Mouse (Mus musculus) embryonic facial prominence, embryonic 11.5 days (tissue): ENCODE measurements around the gene Izumo2. TPM values are rescaled to one million over a fixed set of nuclear protein-coding genes. Genes with fewer than 3 reads are reported as not detected.

Experiments
- ATAC-seq: fragments of 200-750 bp; cut with Nextera tagmentation; replicated peaks from 2 replicates; pipeline ENCODE4 v1.8.0; 2017; ENCODE audit warnings: low read depth; ENCODE audit not compliant: insufficient number of reproducible peaks, low FRiP score, low TSS enrichment
- DNase-seq: peaks from one replicate; pipeline ENCODE4 v3.0.0-alpha.2; 2015; ENCODE audit warnings: low spot score
- H3K27ac ChIP-seq: fragments of 300-500 bp; sonication (generic); replicated peaks from 2 replicates; pipeline ENCODE4 v1.5.1; 2014; ENCODE audit warnings: mild to moderate bottlenecking, low read depth, low read length, control low read depth
- H3K27me3 ChIP-seq: fragments of 300-500 bp; sonication (generic); 2 replicates; pipeline ENCODE4 v1.6.1; 2014; ENCODE audit warnings: mild to moderate bottlenecking, low read length, moderate library complexity, mixed read lengths; ENCODE audit not compliant: control insufficient read depth, insufficient read depth
- H3K36me3 ChIP-seq: fragments of 300-500 bp; sonication (generic); replicated peaks from 2 replicates; pipeline ENCODE4 v1.6.1; 2014; ENCODE audit warnings: low read depth, mild to moderate bottlenecking, low read length, moderate library complexity, mixed read lengths; ENCODE audit not compliant: control insufficient read depth, insufficient read depth
- H3K4me1 ChIP-seq: fragments of 300-500 bp; sonication (generic); 2 replicates; pipeline ENCODE4 v1.6.1; 2014; ENCODE audit warnings: low read length, mixed read lengths; ENCODE audit not compliant: control insufficient read depth, insufficient read depth
- H3K4me2 ChIP-seq: fragments of 300-500 bp; sonication (generic); 2 replicates; pipeline ENCODE4 v1.6.1; 2014; ENCODE audit warnings: low read depth, mild to moderate bottlenecking, control low read depth, low read length, moderate library complexity
- H3K4me3 ChIP-seq: fragments of 300-500 bp; sonication (generic); 2 replicates; pipeline ENCODE4 v1.5.1; 2014; ENCODE audit warnings: low read depth, low read length, control low read depth
- H3K9ac ChIP-seq: fragments of 300-500 bp; sonication (generic); replicated peaks from 2 replicates; pipeline ENCODE4 v1.6.1; 2014; ENCODE audit warnings: mild to moderate bottlenecking, control low read depth, low read length
- H3K9me3 ChIP-seq: fragments of 300-500 bp; sonication (generic); replicated peaks from 2 replicates; pipeline ENCODE4 v1.6.1; 2016; ENCODE audit warnings: mild to moderate bottlenecking, low read length, inconsistent platforms, mixed read lengths; ENCODE audit not compliant: control insufficient read depth
- WGBS: fragments of 180-500 bp; shearing (Covaris S2); extraction: QIAGEN DNeasy Blood & Tissue Kit; methylation state at CpG from one replicate; pipeline ENCODE4 v1.1.7; 2014; 5-methylcytosine and 5-hydroxymethylcytosine counted together
- polyA plus RNA-seq: library from polyadenylated mRNA; unstranded; fragments of >200 nt; fragmentation: Nextera tagmentation; extraction: Ambion mirVana; gene quantifications from 2 replicates; pipeline ENCODE4 v1.2.1, GENCODE M21; 2014

The Izumo2 gene
- polyA plus RNA-seq = not detected in 2 replicates

DNA sequence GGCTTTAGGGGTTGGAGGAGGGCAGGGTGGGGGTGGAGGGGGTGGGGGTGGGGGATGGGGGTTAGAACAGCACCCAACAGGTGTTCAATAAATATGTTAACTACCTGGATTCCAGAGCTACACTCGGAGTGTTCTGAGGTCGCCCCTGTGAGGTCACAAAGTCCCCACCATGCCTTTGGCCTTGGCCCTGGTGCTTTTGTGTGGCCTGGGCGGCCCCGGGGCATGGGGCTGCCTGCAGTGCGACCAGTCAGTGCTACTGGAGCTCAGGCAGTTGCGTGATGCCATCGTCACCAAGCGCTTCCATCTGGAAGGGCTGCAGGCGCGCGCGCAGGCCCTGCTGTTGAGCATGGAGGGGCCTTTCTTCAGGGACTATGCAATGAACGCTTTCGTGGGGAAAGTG is at the start of gene Izumo2:
Gene Izumo2, plus strand, starts transcription at position 169 of the 400 bp plus-strand sequence.
- H3K27ac ChIP-seq = no peak within 1 kb of the TSS
- no peak within 1 kb of the TSS for H3K9ac ChIP-seq
- WGBS = 72% methylated on average over 14 of the region's 14 CpGs
- no peak within 1 kb of the TSS for H3K4me3 ChIP-seq
- H3K36me3 ChIP-seq = no peaks in the 10 kb centered on the region
- no peaks in the 10 kb centered on the region for H3K9me3 ChIP-seq
- H3K4me2 ChIP-seq = no peak within 1 kb of the TSS
- H3K4me1 ChIP-seq = no peaks in the 10 kb centered on the region
- DNase-seq = no peak
- no peaks in the 10 kb centered on the region for H3K27me3 ChIP-seq
- no peak for ATAC-seq

DNA sequence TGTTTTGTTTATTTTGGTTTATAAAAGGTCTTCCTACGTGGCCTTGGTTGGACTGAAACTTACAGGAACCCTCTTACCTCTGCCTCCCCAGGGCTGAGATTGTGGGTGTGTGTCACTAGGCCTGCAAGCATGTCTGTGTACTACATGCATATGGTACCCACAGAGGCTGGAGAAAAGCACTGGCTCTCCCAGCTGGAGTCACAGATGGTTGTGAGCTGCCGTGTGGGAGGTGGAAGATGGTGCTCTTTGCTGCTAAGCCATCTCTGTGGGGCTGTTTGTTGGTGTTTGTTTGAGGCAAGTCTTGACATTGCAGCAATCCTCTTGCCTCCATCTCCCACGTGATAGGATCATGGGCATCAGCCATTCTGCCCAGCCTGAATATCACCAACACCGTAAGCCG is 47.3 kb upstream of the Izumo2 start:
- DNase-seq = no peak
- H3K36me3 ChIP-seq = no peaks in the 10 kb centered on the region
- H3K27ac ChIP-seq = no peak overlapping the region
- H3K4me1 ChIP-seq = no peaks in the 10 kb centered on the region
- no peak overlapping the region for H3K4me2 ChIP-seq
- no peaks in the 10 kb centered on the region for H3K9me3 ChIP-seq
- no peak overlapping the region for H3K4me3 ChIP-seq
- H3K27me3 ChIP-seq = no peaks in the 10 kb centered on the region
- WGBS = 84% methylated on average over 5 of the region's 5 CpGs
- ATAC-seq = no peak
- H3K9ac ChIP-seq = no peak overlapping the region

DNA sequence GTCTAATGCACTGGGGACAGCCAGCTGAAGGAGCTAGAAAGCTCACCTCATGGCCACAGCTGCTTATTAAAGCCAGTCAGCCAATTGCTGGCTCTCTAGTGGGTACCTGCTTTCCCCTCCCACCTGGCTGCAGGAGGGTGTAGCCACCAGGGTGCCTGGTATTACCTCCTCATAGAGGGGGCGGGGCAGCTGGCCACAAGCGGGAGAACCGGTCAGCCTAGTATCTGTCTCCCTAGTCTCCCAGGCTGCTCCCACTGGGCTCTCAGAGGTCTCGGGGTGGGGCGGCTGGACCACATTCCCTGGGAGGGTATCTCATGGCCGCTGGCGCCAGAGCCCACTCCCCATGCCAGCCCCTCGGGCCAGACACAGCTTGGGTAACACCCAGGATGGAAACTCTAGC is 46.4 kb upstream of the Izumo2 start:
- no peak overlapping the region for H3K9ac ChIP-seq
- peak overlapping the region; percentile 59 for H3K27ac ChIP-seq
- no peaks in the 10 kb centered on the region for H3K27me3 ChIP-seq
- H3K4me2 ChIP-seq = no peak overlapping the region
- ATAC-seq (peak; percentile 61; the same call in 1 of the 2 replicates), DNase-seq (peak; percentile 60)
- no peaks in the 10 kb centered on the region for H3K4me1 ChIP-seq
- no peak overlapping the region for H3K4me3 ChIP-seq
- no peaks in the 10 kb centered on the region; the same call in 1 of the 2 replicates for H3K36me3 ChIP-seq
- 9% methylated on average over 8 of the region's 8 CpGs for WGBS
- H3K9me3 ChIP-seq = no peaks in the 10 kb centered on the region

DNA sequence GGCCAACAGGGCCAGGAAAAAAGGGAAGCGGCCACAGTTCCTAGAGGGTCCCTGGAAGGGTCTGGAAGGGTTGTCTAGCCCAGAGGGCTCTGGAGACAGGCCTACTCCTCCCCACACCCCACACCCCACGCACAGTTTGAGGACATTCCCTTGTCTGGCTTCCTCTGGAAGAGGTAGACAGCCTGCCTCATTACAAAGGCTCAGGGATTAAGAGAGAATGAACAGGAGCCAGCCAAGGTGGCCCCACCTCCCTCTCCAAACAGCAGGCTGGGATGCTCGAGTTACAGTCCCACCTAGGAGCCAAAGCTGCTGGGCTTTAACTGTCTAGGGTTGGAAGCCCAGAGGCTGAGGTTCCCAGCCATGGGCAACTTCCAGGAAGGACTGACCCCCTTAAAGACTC is 46.0 kb upstream of the Izumo2 start:
- 11% methylated on average over 3 of the region's 3 CpGs for WGBS
- ATAC-seq = peak; percentile 31; the same call in 1 of the 2 replicates
- no peaks in the 10 kb centered on the region for H3K4me1 ChIP-seq
- H3K4me3 ChIP-seq = no peak overlapping the region
- no peaks in the 10 kb centered on the region for H3K27me3 ChIP-seq
- no peak overlapping the region for H3K9ac ChIP-seq
- H3K36me3 ChIP-seq = no peaks in the 10 kb centered on the region; the same call in 1 of the 2 replicates
- peak; percentile 29 for DNase-seq
- H3K27ac ChIP-seq = peak overlapping the region; percentile 59
- H3K4me2 ChIP-seq = no peak overlapping the region
- H3K9me3 ChIP-seq = no peaks in the 10 kb centered on the region

DNA sequence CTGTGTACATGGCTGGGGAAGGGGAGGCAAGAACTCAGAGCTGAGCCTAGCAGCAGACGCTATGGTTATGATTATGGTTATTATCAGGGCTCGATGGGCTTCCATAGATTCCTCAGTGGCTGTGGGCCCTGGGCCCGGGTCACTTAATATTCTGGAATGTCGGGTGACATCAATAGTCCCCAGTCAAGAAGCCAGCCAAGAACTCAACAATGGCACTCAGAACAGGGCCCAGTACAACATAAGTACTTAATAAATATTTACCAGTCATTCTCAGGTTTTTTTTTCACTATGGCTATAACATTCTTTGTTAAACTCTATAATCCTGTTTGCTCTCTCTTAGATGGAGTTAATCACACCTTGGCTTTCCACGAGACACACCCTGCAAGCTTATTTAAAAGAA is 45.0 kb upstream of the Izumo2 start:
- Histone ChIP-seq H3K4me1 (no peaks in the 10 kb centered on the region), H3K36me3 (no peaks in the 10 kb centered on the region; the same call in 1 of the 2 replicates), H3K27me3 (no peaks in the 10 kb centered on the region; the same call in 1 of the 2 replicates), H3K9me3 (no peaks in the 10 kb centered on the region), H3K27ac (no peak overlapping the region), H3K4me2 (no peak overlapping the region), H3K4me3 (no peak overlapping the region), H3K9ac (no peak overlapping the region)
- ATAC-seq (no peak), DNase-seq (no peak)
- 81% methylated on average over 5 of the region's 5 CpGs for WGBS

DNA sequence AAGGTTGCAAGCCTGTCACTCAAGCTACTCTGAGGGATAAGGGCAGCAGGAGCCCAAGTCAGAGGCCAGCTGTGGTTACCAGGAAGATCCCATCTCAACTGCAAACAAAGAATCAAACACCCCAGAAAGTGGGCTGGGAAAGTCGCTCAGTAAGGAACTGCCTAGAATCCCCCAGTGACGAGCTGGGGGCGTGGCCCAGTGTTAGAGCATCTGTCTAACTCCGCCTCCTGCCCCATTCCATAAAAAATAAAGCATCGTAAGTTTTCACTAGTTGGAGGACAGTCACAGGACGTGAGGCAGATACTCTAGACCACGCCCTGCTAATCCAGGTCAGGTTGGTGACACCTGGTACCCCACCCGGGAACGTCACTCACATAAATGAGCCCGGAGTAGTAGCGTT is 43.8 kb upstream of the Izumo2 start:
- no peak for DNase-seq
- Histone ChIP-seq H3K4me2 (no peak overlapping the region), H3K4me1 (no peaks in the 10 kb centered on the region), H3K4me3 (no peak overlapping the region), H3K27me3 (peaks cover 3% of the 10 kb centered on the region; the same call in 1 of the 2 replicates), H3K9ac (no peak overlapping the region), H3K9me3 (no peaks in the 10 kb centered on the region), H3K36me3 (no peaks in the 10 kb centered on the region; the same call in 1 of the 2 replicates), H3K27ac (no peak overlapping the region)
- ATAC-seq = no peak
- 38% methylated on average over 11 of the region's 11 CpGs for WGBS

DNA sequence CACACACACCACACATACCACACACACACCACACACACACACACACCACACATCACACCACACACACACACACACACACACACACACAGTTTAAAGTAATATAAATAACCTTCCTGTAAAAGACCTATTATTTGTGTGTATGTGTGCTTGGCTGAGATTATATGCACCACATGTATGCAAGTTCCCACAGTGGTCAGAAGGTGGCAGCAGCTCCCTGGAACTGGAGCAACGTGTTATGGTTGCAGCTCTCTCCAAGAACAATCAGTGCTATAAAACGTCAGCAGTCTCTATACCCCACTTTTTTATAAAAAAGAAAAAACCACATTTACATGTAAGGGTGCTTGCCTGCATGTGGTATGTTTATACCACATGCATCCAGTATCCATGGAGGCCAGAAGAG is 42.1 kb upstream of the Izumo2 start:
- no peak for ATAC-seq
- Histone ChIP-seq H3K27me3 (peaks cover 8% of the 10 kb centered on the region; the same call in 1 of the 2 replicates), H3K4me1 (peaks cover 4% of the 10 kb centered on the region; the same call in 1 of the 2 replicates), H3K9ac (no peak overlapping the region), H3K4me3 (no peak overlapping the region), H3K4me2 (no peak overlapping the region), H3K36me3 (no peaks in the 10 kb centered on the region; the same call in 1 of the 2 replicates), H3K9me3 (no peaks in the 10 kb centered on the region), H3K27ac (no peak overlapping the region)
- WGBS = 80% methylated on average over 2 of the region's 2 CpGs
- no peak for DNase-seq

DNA sequence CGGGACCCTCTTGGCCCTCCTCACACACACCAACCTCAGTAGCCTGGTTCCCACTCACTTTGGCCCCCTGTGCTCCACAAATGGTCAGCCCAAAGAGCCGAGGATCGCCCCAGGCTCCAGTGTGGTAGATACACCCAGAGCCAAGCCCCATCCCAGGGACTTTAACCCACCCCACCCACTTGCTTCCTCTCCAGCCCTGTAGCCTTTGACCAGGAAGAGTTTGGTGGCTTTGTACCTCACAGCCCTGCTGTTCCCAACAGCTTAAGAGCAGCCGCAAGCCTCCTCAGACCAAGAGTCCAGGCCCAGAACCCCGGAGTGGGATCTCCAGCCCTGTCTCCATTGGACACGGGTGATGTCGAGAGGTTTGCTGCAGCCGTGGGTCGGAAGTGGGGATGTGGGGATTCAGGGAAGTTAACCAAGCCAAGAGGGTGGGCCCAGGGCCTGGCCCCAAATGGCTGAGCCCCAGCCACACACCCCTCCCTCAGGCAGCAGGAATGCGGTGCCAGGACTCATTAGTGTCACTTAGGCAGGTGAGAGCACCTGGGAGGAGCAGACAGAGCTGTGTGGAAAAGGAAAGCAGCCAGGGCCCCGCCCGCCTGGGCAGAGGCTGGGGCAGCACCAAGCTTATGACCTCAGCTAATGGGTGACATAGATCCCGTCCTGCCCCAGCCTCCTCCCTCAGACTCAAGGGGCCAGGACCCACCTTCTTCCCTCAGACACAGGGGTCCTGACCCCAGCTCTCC is 40.4 kb upstream of the Izumo2 start:
- Histone ChIP-seq H3K27ac (no peak overlapping the region), H3K9ac (no peak overlapping the region), H3K4me1 (peaks cover 4% of the 10 kb centered on the region; the same call in 1 of the 2 replicates), H3K4me3 (no peak overlapping the region), H3K27me3 (peaks cover 8% of the 10 kb centered on the region; the same call in 1 of the 2 replicates), H3K36me3 (no peaks in the 10 kb centered on the region; the same call in 1 of the 2 replicates), H3K4me2 (no peak overlapping the region), H3K9me3 (no peaks in the 10 kb centered on the region)
- WGBS = 66% methylated on average over 13 of the region's 13 CpGs
- DNase-seq (no peak), ATAC-seq (no peak)
